Mouse (Mus musculus): ENCODE results near the gene Tmem273.

Tmem273 gene

GRCm38 (mm10) chr14:32859831-32860569 lies 74.2 kb downstream of the Tmem273 start:
- DNase-seq (ENCODE audit: low spot score in 2 of 2): no peak

GRCm38 (mm10) chr14:32861149-32861581 lies 75.4 kb downstream of the Tmem273 start:
- no peak for DNase-seq (ENCODE audit: low spot score in 2 of 2)

GRCm38 (mm10) chr14:32861656-32862055 lies 75.9 kb downstream of the Tmem273 start:
- DNase-seq (ENCODE audit: low spot score in 2 of 2): no peak

- DNase-seq (ENCODE audit: low spot score in 2 of 2): no peak
Measured at GRCm38 (mm10) chr14:32865331-32865730, 79.6 kb downstream of the Tmem273 start.

All from thymus, postnatal 10 days (tissue).